Mouse (Mus musculus): ENCODE results near the gene Slc22a21. TPM values are rescaled to one million over a fixed set of nuclear protein-coding genes. Genes with fewer than 3 reads are reported as not detected.
"Not testable (repeated sequence)": the region's sequence is repeated elsewhere in the genome, so short reads cannot be mapped to it uniquely, and the experiment has no call there.

Gene Slc22a21
- total RNA-seq, 2 experiments from 2014 or later: 0.67 to 0.99 TPM

DNA sequence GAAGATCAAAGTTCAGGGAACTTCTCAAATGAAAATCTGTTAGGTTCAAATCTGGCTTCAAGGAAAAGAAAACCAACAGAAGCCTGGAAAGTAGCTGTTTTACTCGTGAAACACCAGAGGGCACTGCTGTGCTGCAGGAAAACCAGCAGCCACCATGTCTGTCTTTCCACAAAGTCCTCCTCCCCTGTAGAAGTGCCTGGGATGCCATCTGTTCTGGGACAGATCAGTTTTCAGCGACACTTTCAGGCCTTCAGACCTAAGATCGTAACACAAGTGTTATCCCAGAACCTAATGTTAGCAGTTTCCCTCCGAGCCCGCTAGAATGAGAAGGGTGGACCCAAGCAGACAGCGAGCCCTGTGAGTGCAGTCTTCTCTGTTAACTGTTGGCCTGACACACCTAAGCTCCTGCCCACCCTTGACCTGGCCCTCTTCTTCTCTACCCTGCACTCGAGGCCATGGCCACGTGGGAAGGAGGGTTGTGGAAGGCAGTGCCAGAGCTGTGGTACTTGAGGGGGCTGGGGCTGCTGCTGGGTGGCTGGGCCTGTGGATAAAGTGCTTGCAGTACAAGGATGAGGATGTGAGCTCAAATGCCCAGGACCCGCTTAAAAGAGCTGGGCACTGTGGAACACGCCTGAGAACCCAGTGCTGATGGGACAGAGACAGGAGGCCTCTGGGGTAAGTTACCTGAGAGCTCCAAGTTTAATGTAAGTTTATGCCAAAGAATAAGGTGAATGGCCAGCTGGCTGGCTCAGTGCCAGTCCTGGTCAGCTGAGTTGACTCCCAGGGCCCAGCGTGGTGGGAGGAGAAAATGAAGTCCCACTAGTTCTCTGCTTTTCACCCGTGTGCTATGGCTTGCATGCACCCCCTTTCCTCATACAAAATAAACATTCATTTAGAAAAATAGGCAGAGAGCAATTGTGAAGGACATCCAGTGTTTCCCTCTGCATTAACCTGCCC lies 22.9 kb upstream of the Slc22a21 start:
- intact Hi-C loops (cut with DNase I): loop anchor here (1.0 to 5.0 kb wide), 4 partner anchors 51 to 254 kb away; no protein-coding TSS in a partner anchor
- peak in 1 of 2 experiments; percentile 48 for DNase-seq

GRCm38 (mm10) chr11:54002147-54002760 lies 22.1 kb upstream of the Slc22a21 start:
- intact Hi-C loops (cut with DNase I): loop anchor here (1.0 to 5.0 kb wide), 4 partner anchors 52 to 255 kb away; no protein-coding TSS in a partner anchor
- DNase-seq: peak; percentile 46 to 53

GRCm38 (mm10) chr11:53997661-53998060 lies 17.5 kb upstream of the Slc22a21 start:
- DNase-seq: no peak
- intact Hi-C loops (cut with DNase I): no loop called here

GRCm38 (mm10) chr11:53992264-53992663 lies 12.1 kb upstream of the Slc22a21 start:
- intact Hi-C loops (cut with DNase I): no loop called here

GRCm38 (mm10) chr11:53989232-53989631 lies 9.1 kb upstream of the Slc22a21 start:
- intact Hi-C loops (cut with DNase I): no loop called here
- no peak for DNase-seq

More at GRCm38 (mm10) chr11:53992264-53992663, 12.1 kb upstream of the Slc22a21 start:
- no peak for DNase-seq

GRCm38 (mm10) chr11:53988081-53988480 lies 7.9 kb upstream of the Slc22a21 start:
- intact Hi-C loops (cut with DNase I): no loop called here
- no peak for DNase-seq

- intact Hi-C loops (cut with DNase I): no loop called here
- DNase-seq: no peak
These were observed 1.3 kb upstream of the Slc22a21 start for GRCm38 (mm10) chr11:53981396-53981795.

DNA sequence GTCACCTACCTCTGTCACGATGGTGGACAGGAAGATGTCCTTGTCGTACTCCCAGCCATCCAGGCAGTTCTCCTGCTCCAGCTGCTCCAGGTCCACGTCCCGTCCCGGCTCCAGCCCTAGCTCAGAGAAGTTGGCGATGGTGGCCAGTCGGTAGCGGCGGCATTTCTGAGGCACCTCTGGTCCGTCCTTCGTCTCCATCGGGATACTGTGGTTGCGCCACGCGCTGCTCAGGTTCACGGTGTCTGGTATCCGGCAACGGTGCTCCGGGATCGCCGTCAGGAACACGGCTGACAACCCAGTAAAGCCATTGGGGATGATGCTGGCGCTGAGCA lies 710 bp downstream of the Slc22a21 start:
- intact Hi-C loops (cut with DNase I): not testable (repeated sequence)

DNA sequence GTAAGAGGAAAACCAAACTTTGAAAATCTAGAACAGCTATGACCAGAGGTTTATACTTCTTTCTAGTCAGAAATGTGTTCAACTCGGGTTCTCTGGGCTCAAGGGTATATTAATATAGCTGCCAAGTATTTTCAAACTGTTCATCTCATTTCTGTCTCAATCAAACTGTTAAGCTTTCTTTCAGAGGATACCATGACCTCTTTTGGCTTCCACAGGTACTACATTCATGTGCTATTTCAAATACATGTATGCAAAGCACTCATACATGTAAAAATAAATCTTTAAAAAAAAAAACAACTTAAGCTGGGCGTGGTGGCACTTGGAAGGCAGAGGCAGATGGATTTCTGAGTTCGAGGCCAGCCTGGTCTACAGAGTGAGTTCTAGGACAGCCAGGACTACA lies 2.5 kb downstream of the Slc22a21 start:
- intact Hi-C loops (cut with DNase I): no loop called here
- no peak for DNase-seq

More for the DNA sequence above, 710 bp downstream of the Slc22a21 start:
- DNase-seq: not testable (repeated sequence)

DNA sequence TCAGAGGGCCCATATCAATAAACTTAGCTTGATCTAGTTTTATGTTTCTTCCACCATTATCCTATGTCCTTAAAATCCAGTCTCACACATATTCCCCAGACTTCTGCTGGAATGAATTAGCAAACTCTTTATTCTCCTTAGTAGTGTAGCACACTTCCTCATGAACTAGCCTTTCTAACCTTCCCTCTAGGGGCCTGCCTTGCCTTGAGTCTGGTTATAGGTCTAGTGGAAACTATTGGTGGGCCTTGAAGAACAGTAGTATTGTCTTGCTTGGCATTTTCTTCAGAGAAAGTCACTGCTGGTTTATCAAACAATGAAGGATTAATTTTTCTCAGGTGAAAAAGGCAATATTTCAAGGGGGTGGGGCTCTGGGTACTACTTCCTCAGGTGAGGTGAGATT lies 4.6 kb downstream of the Slc22a21 start:
- intact Hi-C loops (cut with DNase I): no loop called here
- DNase-seq: no peak

- DNase-seq: no peak
- intact Hi-C loops (cut with DNase I): no loop called here
These were observed 21.1 kb downstream of the Slc22a21 start for GRCm38 (mm10) chr11:53958984-53959383.

DNA sequence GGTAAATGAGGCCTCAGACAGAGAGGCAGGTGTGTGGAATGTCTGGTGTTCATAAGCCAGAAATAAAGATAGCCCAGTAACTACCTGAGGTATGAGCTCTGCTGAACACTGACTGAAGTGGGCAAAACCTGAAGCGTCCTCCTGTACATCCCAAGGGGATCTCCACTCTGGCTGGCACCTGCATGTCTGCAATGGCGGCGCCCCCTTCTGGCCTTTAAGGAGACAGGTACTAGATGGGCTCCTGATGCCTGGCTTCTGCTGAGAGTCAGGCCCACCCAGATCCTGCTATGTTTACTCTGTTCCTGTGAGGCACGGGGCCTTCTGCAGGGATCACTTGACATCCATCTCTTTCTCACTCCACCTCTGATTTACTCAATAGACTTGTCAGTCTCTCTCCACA lies 22.0 kb downstream of the Slc22a21 start:
- DNase-seq; intact Hi-C loops (cut with DNase I): not testable (repeated sequence)

- intact Hi-C loops (cut with DNase I): no loop called here
- DNase-seq: no peak
These were observed 23.5 kb downstream of the Slc22a21 start for GRCm38 (mm10) chr11:53956636-53957035.

- DNase-seq: no peak
- intact Hi-C loops (cut with DNase I): no loop called here
These were observed 25.5 kb downstream of the Slc22a21 start for GRCm38 (mm10) chr11:53954653-53955052.

DNA sequence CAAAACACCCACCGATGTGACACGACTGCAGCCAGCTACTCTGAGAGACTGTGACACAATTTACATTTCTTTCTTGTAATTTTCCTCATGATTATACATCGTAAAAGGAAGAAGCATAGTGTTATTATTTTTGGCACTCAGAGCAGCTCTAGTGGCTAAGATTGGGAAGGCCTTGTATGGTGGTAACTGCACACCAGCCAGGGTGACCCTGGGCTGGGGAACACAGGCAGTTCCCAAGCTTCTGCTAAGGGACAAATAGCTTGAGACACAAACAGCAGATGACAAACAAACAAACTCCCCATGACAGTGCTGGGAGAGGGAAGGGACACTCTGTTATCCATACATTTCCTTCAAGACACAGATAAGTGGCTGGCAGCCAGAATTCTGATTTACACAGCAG lies 30.0 kb downstream of the Slc22a21 start:
- intact Hi-C loops (cut with DNase I): not testable (repeated sequence)

GRCm38 (mm10) chr11:53931944-53932318 lies 48.2 kb downstream of the Slc22a21 start:
- intact Hi-C loops (cut with DNase I): loop anchor here (5.0 to 10.0 kb wide), 3 partner anchors 70 to 323 kb away; no protein-coding TSS in a partner anchor
- DNase-seq: peak in 1 of 2 experiments; percentile 42

More for the DNA sequence above, 30.0 kb downstream of the Slc22a21 start:
- not testable (repeated sequence) for DNase-seq

- peak; percentile 20 to 40 for DNase-seq
These were observed 48.8 kb downstream of the Slc22a21 start for GRCm38 (mm10) chr11:53931091-53931943.

DNA sequence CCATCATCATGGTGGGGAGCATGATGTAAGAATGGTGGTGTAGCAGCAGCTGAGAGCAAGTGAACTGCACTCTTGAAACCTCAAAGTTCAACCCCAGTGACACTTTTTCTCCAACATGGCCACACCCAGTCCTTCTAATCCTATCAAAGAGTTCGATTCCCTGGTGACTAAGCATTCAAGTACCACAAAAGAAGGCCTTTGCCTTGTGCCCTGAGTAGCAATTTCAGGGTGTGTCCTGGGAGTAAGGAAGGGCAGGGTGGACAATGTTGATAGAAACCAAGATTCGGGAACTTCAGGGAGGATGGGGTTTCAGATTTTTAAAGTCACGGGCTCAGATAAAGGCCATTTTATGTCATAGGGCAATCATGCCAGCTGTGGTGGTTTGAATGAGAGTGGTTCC lies 50.4 kb downstream of the Slc22a21 start:
- intact Hi-C loops (cut with DNase I): loop anchor here (5.0 to 10.0 kb wide), 3 partner anchors 73 to 325 kb away; no protein-coding TSS in a partner anchor
- no peak for DNase-seq

More at GRCm38 (mm10) chr11:53931091-53931943, 48.8 kb downstream of the Slc22a21 start:
- intact Hi-C loops (cut with DNase I): loop anchor here (5.0 to 10.0 kb wide), 3 partner anchors 71 to 323 kb away; no protein-coding TSS in a partner anchor

GRCm38 (mm10) chr11:53928585-53928984 lies 51.5 kb downstream of the Slc22a21 start:
- no peak for DNase-seq
- intact Hi-C loops (cut with DNase I): no loop called here

GRCm38 (mm10) chr11:53926303-53926702 lies 53.8 kb downstream of the Slc22a21 start:
- intact Hi-C loops (cut with DNase I): no loop called here
- DNase-seq: no peak

Data from gastrocnemius, postnatal 36 days (tissue).